Mouse (Mus musculus) liver, embryonic 14.5 days (tissue): ENCODE data around the gene Sdhaf4.

Source experiments
- CTCF ChIP-seq: IDR thresholded peaks from 2 replicates; pipeline ENCODE4 v1.5.1; 2016; ENCODE audit warnings: antibody characterized with exemption, low read depth, control low read depth
- EP300 ChIP-seq: IDR thresholded peaks from 2 replicates; pipeline ENCODE4 v1.6.1; 2016; ENCODE audit warnings: antibody characterized with exemption, low read depth

DNA sequence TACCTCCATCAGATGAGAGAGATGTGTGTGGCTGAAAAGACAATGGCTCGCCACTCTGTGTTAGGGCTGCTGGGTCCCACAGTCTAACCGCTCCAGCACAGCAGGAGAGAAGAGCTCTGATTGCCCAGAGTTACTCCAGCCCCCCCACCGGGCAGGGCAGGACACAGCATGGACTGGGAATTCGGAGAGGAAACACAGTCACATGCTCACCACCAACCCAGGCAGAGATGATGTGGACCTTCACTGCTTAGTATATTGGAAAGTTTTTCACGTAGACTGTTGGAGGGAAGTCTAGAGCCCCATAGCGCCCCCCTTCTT lies 46.1 kb downstream of the Sdhaf4 start:
- TF ChIP-seq CTCF (no peak), EP300 (no peak)
